Mouse (Mus musculus) cortical plate, adult 2 months (tissue): ENCODE results near the gene Svopl.

ENCODE experiments used
- CTCF ChIP-seq: fragments of 200-500 bp; IDR thresholded peaks from 2 replicates; pipeline ENCODE4 v1.5.1; 2011; ENCODE audit warnings: mild to moderate bottlenecking, control low read depth, low read length; ENCODE audit not compliant: insufficient read depth; ENCODE audit errors: extremely low read depth
- POLR2A ChIP-seq: fragments of 200-500 bp; IDR thresholded peaks from 2 replicates; pipeline ENCODE4 v1.6.1; 2011; ENCODE audit warnings: mild to moderate bottlenecking, low read length, control low read depth; ENCODE audit not compliant: insufficient read depth; ENCODE audit errors: extremely low read depth

DNA sequence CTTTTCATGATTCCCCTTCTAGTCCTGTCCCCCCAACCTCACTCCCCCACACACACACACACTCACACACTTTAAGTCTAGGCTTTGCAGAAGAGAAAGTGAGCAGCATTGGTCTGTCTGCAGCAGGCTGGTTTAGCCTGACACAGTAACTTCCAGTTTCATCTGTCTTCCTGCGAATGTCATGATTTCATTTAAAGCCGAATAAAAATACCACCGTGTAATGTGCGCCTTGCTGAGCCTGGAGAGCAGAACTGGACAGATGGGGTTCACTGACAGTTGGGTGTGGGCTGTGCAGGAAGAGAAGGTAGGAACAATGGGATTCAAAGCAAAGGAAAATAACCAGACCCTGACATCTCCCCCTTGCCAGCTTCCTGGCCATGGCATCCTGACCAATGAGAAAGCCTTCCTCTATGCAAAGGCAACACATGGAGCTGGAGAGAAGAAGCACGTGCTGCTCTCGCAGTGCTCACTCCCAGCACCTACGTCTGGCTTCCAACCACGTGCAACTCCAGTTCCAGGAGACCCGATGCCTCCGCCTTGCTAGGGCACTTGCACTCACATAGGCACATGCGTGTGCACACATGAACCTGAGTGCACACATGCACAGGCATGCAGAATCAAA, 18.8 kb upstream of the Svopl start:
- TF ChIP-seq CTCF (no peak), POLR2A (no peak)
